Mouse (Mus musculus) erythroblast, embryonic 14.5 days (primary cell): ENCODE data around the gene Hexim2. TPM values are rescaled to one million over a fixed set of nuclear protein-coding genes. Genes with fewer than 3 reads are reported as not detected.

Experiments
- H3K27me3 ChIP-seq: 2 replicates; pipeline ENCODE4 v1.6.1; 2012; ENCODE audit warnings: inconsistent platforms; ENCODE audit not compliant: control insufficient read depth
- H3K36me3 ChIP-seq: 2 replicates; pipeline ENCODE4 v1.6.1; 2012; ENCODE audit warnings: mild to moderate bottlenecking, inconsistent platforms; ENCODE audit not compliant: control insufficient read depth
- H3K4me1 ChIP-seq: 2 replicates; pipeline ENCODE4 v1.6.1; 2012; ENCODE audit warnings: inconsistent platforms; ENCODE audit not compliant: control insufficient read depth
- H3K4me3 ChIP-seq: replicated peaks from 2 replicates; pipeline ENCODE3; 2012; ENCODE audit warnings: moderate library complexity, mild to moderate bottlenecking, inconsistent platforms
- H3K9me3 ChIP-seq: 2 replicates; pipeline ENCODE4 v1.6.1; 2012; ENCODE audit warnings: low read length, inconsistent platforms, mixed read lengths; ENCODE audit not compliant: control insufficient read depth
- GATA1 ChIP-seq: IDR thresholded peaks from 2 replicates; pipeline ENCODE4 v1.6.1; 2012; ENCODE audit warnings: low read length, inconsistent platforms, mixed read lengths
- TAL1 ChIP-seq: IDR thresholded peaks from 3 replicates; pipeline ENCODE4 v1.6.1; 2012; ENCODE audit warnings: low read length, inconsistent platforms, mixed read lengths
- polyA plus RNA-seq: library from polyadenylated mRNA; stranded (reverse); fragments of >175 nt; gene quantifications from 2 replicates; pipeline ENCODE4 v1.2.3, GENCODE M21; 2012

Gene Hexim2
- polyA plus RNA-seq, 1 experiment, result 3.4 TPM

DNA sequence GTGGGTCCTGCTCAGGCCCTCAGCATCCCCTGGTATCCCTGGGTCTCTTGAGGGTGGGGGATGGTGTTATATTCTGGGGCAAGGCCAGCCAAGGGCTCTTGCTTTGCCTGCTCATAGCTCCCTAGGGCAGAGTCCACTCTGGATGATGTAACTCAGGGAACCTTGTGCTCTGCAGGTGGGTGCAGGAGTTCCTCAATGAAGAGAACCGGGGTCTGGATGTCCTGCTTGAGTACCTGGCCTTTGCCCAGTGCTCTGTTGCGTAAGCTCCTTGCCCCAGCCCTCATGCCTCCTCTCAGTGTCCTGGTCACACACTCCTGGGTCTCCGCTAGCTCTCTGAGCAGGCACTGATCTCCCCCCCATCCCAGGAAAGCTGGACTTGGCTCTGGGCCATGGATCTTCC is 49.7 kb downstream of the Hexim2 start:
- H3K4me1 ChIP-seq, result no peaks in the 10 kb centered on the region
- no peak overlapping the region for H3K4me3 ChIP-seq
- no peaks in the 10 kb centered on the region for H3K9me3 ChIP-seq
- H3K36me3 ChIP-seq, result no peaks in the 10 kb centered on the region
- TF ChIP-seq TAL1 (no peak), GATA1 (no peak)
- no peaks in the 10 kb centered on the region for H3K27me3 ChIP-seq

DNA sequence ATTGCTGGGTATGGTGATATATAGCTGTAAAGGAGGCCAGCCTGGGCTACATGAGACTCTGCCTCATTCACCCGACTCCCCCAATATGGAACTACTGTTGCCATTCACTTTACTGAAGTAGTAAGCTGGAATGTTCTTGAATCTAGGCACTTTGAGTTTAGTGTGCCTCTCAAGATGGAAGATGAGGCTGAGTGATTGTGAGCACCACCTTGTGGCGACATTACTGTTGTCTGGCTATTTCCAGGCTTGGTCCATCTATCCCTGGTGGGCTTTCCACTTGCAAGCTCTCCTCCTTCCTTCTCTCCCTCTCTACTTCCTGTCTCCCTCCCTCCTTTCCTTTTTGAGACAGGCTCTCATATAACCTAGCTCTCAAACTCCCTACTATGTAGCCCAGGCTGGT is 52.7 kb downstream of the Hexim2 start:
- Histone ChIP-seq H3K9me3 (no peaks in the 10 kb centered on the region), H3K4me1 (no peaks in the 10 kb centered on the region), H3K4me3 (no peak overlapping the region), H3K27me3 (no peaks in the 10 kb centered on the region), H3K36me3 (no peaks in the 10 kb centered on the region)
- TF ChIP-seq GATA1 (no peak), TAL1 (no peak)

Other genes with a start within 250 kb of the Hexim2 start
- not detected in 2 replicates for gene Fam187a, start 247.3 kb upstream of the Hexim2 start, polyA plus RNA-seq
- 3.6 TPM in 2 replicates for gene Gfap, start 231.5 kb upstream of the Hexim2 start, polyA plus RNA-seq
- gene Kif18b, start 207.3 kb upstream of the Hexim2 start, polyA plus RNA-seq, result 13.5 and 14.9 TPM in 2 replicates
- not detected in 2 replicates for gene C1ql1, start 185.7 kb upstream of the Hexim2 start, polyA plus RNA-seq
- 1.5 and 3.6 TPM in 2 replicates for gene Nmt1, start 104.2 kb upstream of the Hexim2 start, polyA plus RNA-seq
- 2.1 and 3.4 TPM in 2 replicates for gene Dcakd, start 104.1 kb upstream of the Hexim2 start, polyA plus RNA-seq
- gene Plcd3, start 30.8 kb upstream of the Hexim2 start, polyA plus RNA-seq, result 0.06 and 0.17 TPM in 2 replicates
- 67.7 and 78.7 TPM in 2 replicates for gene Acbd4, start 30.7 kb upstream of the Hexim2 start, polyA plus RNA-seq
- gene Hexim1, start 16.2 kb upstream of the Hexim2 start, polyA plus RNA-seq, result 7.6 and 7.7 TPM in 2 replicates
- gene Fmnl1, start 38.7 kb downstream of the Hexim2 start, polyA plus RNA-seq, result 0.20 and 0.39 TPM in 2 replicates
- not detected in 2 replicates for gene 1700023F06Rik, start 76.1 kb downstream of the Hexim2 start, polyA plus RNA-seq
- gene Spata32, start 86.0 kb downstream of the Hexim2 start, polyA plus RNA-seq, result not detected in 2 replicates
- gene Map3k14, start 135.0 kb downstream of the Hexim2 start, polyA plus RNA-seq, result 0.01 and 0.04 TPM in 2 replicates
- 0.27 and 0.48 TPM in 2 replicates for gene Arhgap27, start 231.3 kb downstream of the Hexim2 start, polyA plus RNA-seq